Mouse (Mus musculus) hindbrain, embryonic 13.5 days (tissue): ENCODE measurements around the gene Fam107b. TPM values are rescaled to one million over a fixed set of nuclear protein-coding genes. Genes with fewer than 3 reads are reported as not detected.
A peak's percentile ranks its signal among the peaks of the same experiment; 100 is the strongest.

Experiments used
- ATAC-seq: fragments of 200-750 bp; cut with Nextera tagmentation; 2 replicates; pipeline ENCODE4 v1.8.0; 2017; ENCODE audit warnings: moderate TSS enrichment; ENCODE audit not compliant: low FRiP score
- H3K27ac ChIP-seq: fragments of 300-500 bp; sonication (generic); 2 replicates; pipeline ENCODE4 v1.5.1; 2015; ENCODE audit warnings: inconsistent platforms, mild to moderate bottlenecking, moderate library complexity
- H3K27me3 ChIP-seq: fragments of 300-500 bp; sonication (generic); 2 replicates; pipeline ENCODE4 v1.6.1; 2015; ENCODE audit warnings: mild to moderate bottlenecking, inconsistent platforms
- H3K36me3 ChIP-seq: fragments of 300-500 bp; sonication (generic); 2 replicates; pipeline ENCODE4 v1.6.1; 2015; ENCODE audit warnings: mild to moderate bottlenecking, inconsistent platforms
- H3K4me1 ChIP-seq: fragments of 300-500 bp; sonication (generic); replicated peaks from 2 replicates; pipeline ENCODE4 v1.6.1; 2015; ENCODE audit warnings: inconsistent platforms
- H3K4me2 ChIP-seq: fragments of 300-500 bp; sonication (generic); 2 replicates; pipeline ENCODE4 v1.6.1; 2015; ENCODE audit warnings: inconsistent platforms, mild to moderate bottlenecking, moderate library complexity
- H3K4me3 ChIP-seq: fragments of 300-500 bp; sonication (generic); 2 replicates; pipeline ENCODE4 v1.5.1; 2015; ENCODE audit warnings: mild to moderate bottlenecking, inconsistent platforms
- H3K9ac ChIP-seq: fragments of 300-500 bp; sonication (generic); 2 replicates; pipeline ENCODE4 v1.6.1; 2015; ENCODE audit warnings: mild to moderate bottlenecking, inconsistent platforms
- H3K9me3 ChIP-seq: fragments of 300-500 bp; sonication (generic); 2 replicates; pipeline ENCODE4 v1.6.1; 2016; ENCODE audit warnings: inconsistent platforms
- WGBS: fragments of 180-500 bp; shearing (Covaris S2); methylation state at CpG from one replicate; pipeline ENCODE4 v1.1.7; 2015; 5-methylcytosine and 5-hydroxymethylcytosine counted together
- polyA plus RNA-seq: library from polyadenylated mRNA; unstranded; fragments of >200 nt; fragmentation: Nextera tagmentation; extraction: Ambion mirVana; gene quantifications from 2 replicates; pipeline ENCODE4 v1.2.1, GENCODE M21; 2015

Fam107b gene
- polyA plus RNA-seq, 1 experiment from 2014 or later = 37.5 TPM

GRCm38 (mm10) chr2:3721974-3722373 is 151.7 kb downstream of the Fam107b start:
- H3K36me3 ChIP-seq = no peaks in the 10 kb centered on the region
- no peaks in the 10 kb centered on the region for H3K9me3 ChIP-seq
- H3K27ac ChIP-seq = no peak overlapping the region
- no peaks in the 10 kb centered on the region for H3K27me3 ChIP-seq
- 88% methylated on average over 6 of the region's 6 CpGs for WGBS
- no peak overlapping the region for H3K4me3 ChIP-seq
- H3K9ac ChIP-seq = no peak overlapping the region
- H3K4me1 ChIP-seq = peaks cover 18% of the 10 kb centered on the region
- no peak overlapping the region for H3K4me2 ChIP-seq
- ATAC-seq = no peak

DNA sequence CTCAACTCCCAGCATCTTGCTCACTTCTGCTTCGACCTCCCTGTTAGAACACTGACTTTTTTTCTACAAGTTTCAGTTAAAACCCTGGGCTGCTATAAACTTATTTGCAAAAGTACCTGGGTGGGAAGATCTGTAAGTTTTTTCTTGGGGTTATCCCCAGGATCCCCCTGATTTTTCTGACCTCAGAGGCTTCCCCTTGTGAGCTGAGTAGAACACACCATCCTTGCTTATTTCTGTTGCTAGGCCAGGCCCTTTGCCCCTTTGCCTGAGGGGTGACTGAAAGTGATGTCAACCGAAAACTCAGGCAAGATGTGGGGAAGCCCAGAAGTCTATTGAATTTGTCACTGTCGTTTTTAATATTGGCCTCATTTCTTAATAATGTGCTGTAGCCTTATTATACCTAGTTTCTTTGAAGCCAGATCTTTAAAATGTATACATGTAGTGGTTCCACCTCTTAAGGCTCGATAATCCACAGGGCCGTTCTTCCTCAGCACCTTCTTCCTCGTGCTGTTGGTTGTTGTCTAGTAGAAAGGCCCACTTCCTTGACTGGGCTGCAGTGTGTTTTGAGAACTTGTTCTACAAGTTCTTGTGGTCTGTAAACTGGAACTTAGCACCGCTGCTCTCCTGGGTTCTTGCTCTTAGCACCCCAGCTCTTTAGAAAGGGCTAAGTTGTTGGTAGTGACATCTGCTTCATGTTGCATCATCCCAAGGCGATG is 153.3 kb downstream of the Fam107b start:
- 85% methylated on average over 8 of the region's 8 CpGs for WGBS

DNA sequence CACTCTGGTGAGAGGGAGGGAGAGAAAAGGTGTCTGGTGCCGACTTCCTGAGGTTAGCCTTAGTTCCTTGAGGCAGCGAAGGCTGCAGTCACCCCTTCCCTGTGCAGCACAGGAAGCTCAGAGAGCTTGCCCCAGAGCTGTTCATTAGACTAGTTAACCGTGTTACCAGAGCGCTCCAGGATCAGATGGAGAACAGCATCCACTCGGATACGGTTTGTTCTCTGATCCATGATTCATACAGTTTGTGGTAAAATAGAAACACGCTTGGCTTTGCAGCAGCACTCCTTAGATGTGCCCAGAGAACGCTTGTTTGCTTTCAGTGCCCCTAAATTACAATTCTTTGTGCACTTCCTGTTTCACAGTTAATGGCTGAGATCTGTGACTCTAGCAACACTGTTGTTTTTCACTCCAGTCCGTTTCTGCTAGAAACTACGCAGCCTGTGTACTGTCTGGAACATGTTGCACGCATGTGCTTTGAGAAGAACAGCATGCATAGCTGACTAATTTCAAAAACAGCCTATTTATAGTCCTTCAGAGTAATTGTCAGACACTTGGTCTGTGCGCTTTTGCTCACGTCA is 156.3 kb downstream of the Fam107b start:
- Histone ChIP-seq H3K36me3 (no peaks in the 10 kb centered on the region), H3K9ac (no peak overlapping the region), H3K4me2 (no peak overlapping the region), H3K4me3 (no peak overlapping the region), H3K9me3 (no peaks in the 10 kb centered on the region), H3K27me3 (no peaks in the 10 kb centered on the region), H3K4me1 (peaks cover 25% of the 10 kb centered on the region), H3K27ac (0 out of 2 replicates have a peak overlapping the region, but pooled peaks have one; percentile 2)
- no peak for ATAC-seq
- 79% methylated on average over 13 of the region's 13 CpGs for WGBS

More for the DNA sequence above, 153.3 kb downstream of the Fam107b start:
- peaks cover 13% of the 10 kb centered on the region for H3K4me1 ChIP-seq
- H3K27ac ChIP-seq = no peak overlapping the region
- H3K9me3 ChIP-seq = no peaks in the 10 kb centered on the region
- ATAC-seq = no peak
- no peaks in the 10 kb centered on the region for H3K36me3 ChIP-seq
- no peak overlapping the region for H3K9ac ChIP-seq
- no peak overlapping the region for H3K4me3 ChIP-seq
- H3K27me3 ChIP-seq = no peaks in the 10 kb centered on the region
- no peak overlapping the region for H3K4me2 ChIP-seq

DNA sequence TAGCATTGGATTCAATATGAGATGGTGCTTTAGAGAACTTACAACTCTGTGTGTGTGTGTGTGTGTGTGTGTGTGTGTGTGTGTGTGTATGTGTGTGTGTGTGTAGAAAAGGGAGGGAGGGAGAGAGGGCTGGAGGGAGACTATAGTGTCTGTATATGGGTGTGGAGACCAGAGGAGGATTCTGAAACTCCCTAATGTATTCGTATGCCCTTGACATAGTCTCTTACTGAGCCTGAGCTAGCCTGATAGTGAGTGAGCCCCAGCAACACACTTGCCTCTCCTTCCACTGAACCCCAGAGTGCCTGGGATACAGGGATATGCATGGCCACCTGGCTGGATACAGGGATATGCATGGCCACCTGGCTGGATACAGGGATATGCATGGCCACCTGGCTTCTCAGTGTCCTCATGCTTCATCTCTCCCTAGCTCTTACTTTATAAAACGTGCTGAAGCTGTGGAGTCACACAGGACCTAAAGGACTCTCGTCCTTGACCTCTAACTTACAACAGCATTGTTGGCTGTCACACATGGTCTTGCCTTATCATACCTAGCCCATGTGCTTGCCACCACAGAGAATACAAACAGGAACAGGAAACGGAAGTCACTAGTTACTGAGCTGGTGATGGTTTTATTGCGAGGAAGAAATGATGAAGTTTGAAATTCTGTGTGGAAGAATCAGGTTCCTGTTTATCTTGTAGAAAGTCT is 157.1 kb downstream of the Fam107b start:
- Histone ChIP-seq H3K27ac (no peak overlapping the region), H3K9me3 (no peaks in the 10 kb centered on the region), H3K4me2 (no peak overlapping the region), H3K4me1 (peaks cover 28% of the 10 kb centered on the region), H3K4me3 (no peak overlapping the region), H3K36me3 (no peaks in the 10 kb centered on the region), H3K9ac (no peak overlapping the region), H3K27me3 (no peaks in the 10 kb centered on the region)
- ATAC-seq = peak; percentile 26; the same call in 1 of the 2 replicates
- WGBS = 88% methylated on average over 5 of the region's 5 CpGs

DNA sequence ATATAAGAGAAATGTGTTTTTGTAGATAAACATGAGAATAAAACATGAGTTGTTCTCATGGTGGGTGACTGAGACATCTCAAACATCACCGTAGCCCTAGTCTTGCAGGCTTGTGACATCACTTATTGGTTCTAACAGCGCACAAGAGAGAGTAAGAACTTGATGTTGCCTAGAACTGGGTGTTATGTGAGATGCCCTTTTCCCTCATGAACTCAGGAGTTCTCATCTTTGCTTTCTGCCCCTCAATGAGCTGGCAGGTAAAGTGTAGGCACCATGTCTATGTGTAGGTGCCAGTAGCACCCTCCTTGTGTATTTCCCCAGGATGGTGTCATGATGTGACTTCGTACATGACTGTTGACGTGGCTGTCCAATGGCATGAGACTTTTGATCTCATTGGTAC is 157.8 kb downstream of the Fam107b start:
- Histone ChIP-seq H3K27me3 (no peaks in the 10 kb centered on the region), H3K9ac (no peak overlapping the region), H3K4me1 (peaks cover 30% of the 10 kb centered on the region), H3K36me3 (no peaks in the 10 kb centered on the region), H3K4me3 (no peak overlapping the region), H3K9me3 (no peaks in the 10 kb centered on the region), H3K27ac (no peak overlapping the region), H3K4me2 (no peak overlapping the region)
- no peak for ATAC-seq
- WGBS = 99% methylated on average over 4 of the region's 4 CpGs

DNA sequence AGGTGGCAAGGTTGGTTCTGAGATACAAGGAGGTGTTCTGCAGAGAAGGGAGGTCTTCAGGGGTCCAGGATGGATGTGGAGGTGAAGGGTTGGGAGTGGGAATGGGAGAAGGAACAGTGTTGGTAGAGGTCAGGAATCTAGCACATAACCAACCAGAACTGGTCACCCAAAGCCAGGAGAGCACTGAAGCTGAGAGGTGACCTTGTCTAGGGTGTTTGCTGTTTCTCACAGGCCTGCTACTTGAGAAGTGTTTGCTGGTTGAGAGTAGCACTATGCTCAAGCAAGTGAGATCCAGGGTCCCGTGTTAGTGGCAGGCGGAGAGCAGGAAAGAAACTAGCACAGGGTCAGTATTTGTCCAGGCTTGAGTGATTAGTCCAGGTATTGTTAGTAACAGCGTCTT is 159.3 kb downstream of the Fam107b start:
- Histone ChIP-seq H3K4me3 (no peak overlapping the region), H3K9me3 (no peaks in the 10 kb centered on the region), H3K4me1 (peaks cover 31% of the 10 kb centered on the region), H3K9ac (no peak overlapping the region), H3K4me2 (no peak overlapping the region), H3K36me3 (no peaks in the 10 kb centered on the region), H3K27ac (no peak overlapping the region), H3K27me3 (no peaks in the 10 kb centered on the region)
- no peak for ATAC-seq
- WGBS = 87% methylated on average over 3 of the region's 3 CpGs

- ATAC-seq = no peak
- H3K4me2 ChIP-seq = no peak overlapping the region
- no peaks in the 10 kb centered on the region for H3K9me3 ChIP-seq
- H3K4me3 ChIP-seq = no peak overlapping the region
- H3K27me3 ChIP-seq = no peaks in the 10 kb centered on the region
- H3K4me1 ChIP-seq = peaks cover 31% of the 10 kb centered on the region
- no peaks in the 10 kb centered on the region for H3K36me3 ChIP-seq
- H3K27ac ChIP-seq = peak overlapping the region; percentile 5; the same call in 1 of the 2 replicates
- WGBS = 59% methylated on average over 10 of the region's 10 CpGs
- H3K9ac ChIP-seq = no peak overlapping the region
These were observed 160.5 kb downstream of the Fam107b start for GRCm38 (mm10) chr2:3730744-3731143.

DNA sequence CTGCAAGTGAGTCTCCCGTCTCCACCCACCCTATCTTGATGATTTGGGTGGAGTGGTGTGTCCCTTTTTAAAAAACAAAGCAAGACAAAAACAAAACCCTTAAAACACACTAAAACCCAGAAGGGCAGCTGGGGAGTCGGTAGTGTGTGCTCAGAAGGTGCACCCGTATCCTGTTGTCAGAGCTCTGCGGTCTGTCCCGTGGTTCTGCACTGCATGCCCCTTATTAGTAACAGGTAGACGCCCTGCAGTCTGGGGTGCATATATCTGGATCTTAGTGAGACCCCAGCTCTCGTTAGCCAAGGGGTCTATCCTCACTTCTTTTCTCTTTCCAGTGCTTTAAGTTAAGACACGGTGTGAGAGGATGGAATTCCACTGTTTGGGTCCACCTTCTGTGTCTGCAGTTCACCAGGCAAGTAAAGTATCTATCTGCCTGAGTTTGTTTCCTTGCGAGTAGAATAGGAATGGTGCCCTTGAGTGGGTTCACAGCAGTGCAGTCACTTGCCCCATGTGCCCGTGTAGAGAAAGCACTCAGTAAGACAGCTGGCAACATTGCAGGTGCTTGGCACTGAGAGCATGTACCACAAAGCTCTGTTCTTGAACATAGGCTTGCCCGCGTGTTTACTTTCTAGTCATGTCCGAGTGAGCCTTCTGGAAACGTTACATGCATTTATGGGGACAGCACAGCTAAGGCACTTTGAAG is 161.2 kb downstream of the Fam107b start:
- no peak for ATAC-seq
- Histone ChIP-seq H3K4me3 (no peak overlapping the region), H3K9ac (no peak overlapping the region), H3K9me3 (no peaks in the 10 kb centered on the region), H3K27me3 (no peaks in the 10 kb centered on the region), H3K4me1 (peaks cover 32% of the 10 kb centered on the region), H3K4me2 (no peak overlapping the region), H3K27ac (no peak overlapping the region), H3K36me3 (no peaks in the 10 kb centered on the region)
- WGBS = 90% methylated on average over 14 of the region's 14 CpGs

GRCm38 (mm10) chr2:3737917-3738694 is 167.8 kb downstream of the Fam107b start:
- Histone ChIP-seq H3K4me3 (no peak overlapping the region), H3K27me3 (no peaks in the 10 kb centered on the region), H3K36me3 (no peaks in the 10 kb centered on the region), H3K9ac (no peak overlapping the region), H3K4me1 (peaks cover 57% of the 10 kb centered on the region), H3K9me3 (no peaks in the 10 kb centered on the region), H3K27ac (peak overlapping the region; percentile 72), H3K4me2 (no peak overlapping the region)
- no peak for ATAC-seq
- WGBS = 59% methylated on average over 6 of the region's 6 CpGs

- ATAC-seq = no peak
- Histone ChIP-seq H3K9me3 (no peaks in the 10 kb centered on the region), H3K4me3 (no peak overlapping the region), H3K4me1 (peaks cover 57% of the 10 kb centered on the region), H3K9ac (no peak overlapping the region), H3K27ac (0 out of 2 replicates have a peak overlapping the region, but pooled peaks have one; percentile 40), H3K4me2 (no peak overlapping the region), H3K27me3 (no peaks in the 10 kb centered on the region), H3K36me3 (no peaks in the 10 kb centered on the region)
- 71% methylated on average over 12 of the region's 12 CpGs for WGBS
These were observed 168.4 kb downstream of the Fam107b start for GRCm38 (mm10) chr2:3738734-3739133.

DNA sequence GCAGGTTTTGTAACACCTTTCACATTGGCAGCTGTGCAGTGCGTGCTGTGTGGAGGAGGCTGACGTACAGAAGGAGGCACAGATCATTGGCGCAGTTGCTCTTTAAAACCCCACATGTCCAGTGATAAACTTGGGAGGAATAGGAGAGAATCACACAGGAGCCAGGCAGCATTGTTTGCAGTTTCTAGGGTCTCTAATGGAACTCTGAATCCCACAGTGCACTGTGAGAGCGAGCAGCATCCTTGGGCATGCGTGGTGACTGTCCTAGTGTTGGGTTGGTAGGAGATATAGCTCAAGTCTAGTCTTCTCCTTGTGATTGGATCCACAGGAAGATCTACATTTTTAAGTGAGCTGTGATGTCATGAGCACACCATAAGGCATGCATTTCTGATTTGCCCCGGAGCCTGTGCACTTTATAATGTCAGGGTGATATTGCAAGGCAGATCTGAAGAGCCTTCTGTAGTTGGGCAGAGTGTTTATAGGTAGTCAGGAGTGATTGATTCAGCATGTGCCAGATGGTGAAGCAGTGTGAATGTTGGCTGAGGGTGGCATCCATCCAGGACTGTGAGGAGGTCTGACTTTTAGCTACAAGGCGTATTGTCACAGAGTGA is 169.2 kb downstream of the Fam107b start:
- Histone ChIP-seq H3K27me3 (no peaks in the 10 kb centered on the region), H3K4me3 (no peak overlapping the region), H3K4me2 (no peak overlapping the region), H3K4me1 (peaks cover 60% of the 10 kb centered on the region), H3K36me3 (no peaks in the 10 kb centered on the region), H3K9ac (no peak overlapping the region), H3K9me3 (no peaks in the 10 kb centered on the region), H3K27ac (peak overlapping the region; percentile 40; the same call in 1 of the 2 replicates)
- 82% methylated on average over 7 of the region's 7 CpGs for WGBS
- peak; percentile 46 for ATAC-seq
